Mouse (Mus musculus) kidney, postnatal 0 days (tissue): ENCODE measurements at regions not wholly inside any gene's neighbourhood (a gene's known extent, or its start where the extent isn't known, plus 50 kb on each side); places are given as distances from the start of the nearest gene placed in this dataset.

Source experiments
- ATAC-seq: fragments of 200-750 bp; cut with Nextera tagmentation; replicated peaks from 2 replicates; pipeline ENCODE4 v1.8.0; 2017; ENCODE audit warnings: low read depth, moderate number of reproducible peaks, moderate TSS enrichment, moderate library complexity; ENCODE audit not compliant: low FRiP score
- DNase-seq: peaks from one replicate; pipeline ENCODE4 v3.0.0-alpha.2; 2016; ENCODE audit warnings: low spot score
- H3K27ac ChIP-seq: fragments of 300-500 bp; sonication (generic); 2 replicates; pipeline ENCODE4 v1.5.1; 2014; ENCODE audit warnings: mild to moderate bottlenecking
- H3K27me3 ChIP-seq: fragments of 300-500 bp; sonication (generic); 2 replicates; pipeline ENCODE4 v1.6.1; 2014; ENCODE audit warnings: low read length, mixed read lengths; ENCODE audit not compliant: insufficient read depth
- H3K36me3 ChIP-seq: fragments of 300-500 bp; sonication (generic); 2 replicates; pipeline ENCODE4 v1.6.1; 2014; ENCODE audit warnings: low read length, mixed read lengths; ENCODE audit not compliant: insufficient read depth
- H3K4me1 ChIP-seq: fragments of 300-500 bp; sonication (generic); replicated peaks from 2 replicates; pipeline ENCODE4 v1.6.1; 2014; ENCODE audit warnings: antibody characterized with exemption, low read length, mixed read lengths; ENCODE audit not compliant: insufficient read depth
- H3K4me2 ChIP-seq: fragments of 300-500 bp; sonication (generic); 2 replicates; pipeline ENCODE4 v1.6.1; 2014; ENCODE audit warnings: mild to moderate bottlenecking, low read length, moderate library complexity, mixed read lengths
- H3K4me3 ChIP-seq: fragments of 300-500 bp; sonication (generic); replicated peaks from 2 replicates; pipeline ENCODE4 v1.5.1; 2014; ENCODE audit warnings: low read depth, low read length
- H3K9ac ChIP-seq: fragments of 300-500 bp; sonication (generic); 2 replicates; pipeline ENCODE4 v1.6.1; 2014; ENCODE audit warnings: low read depth, low read length
- H3K9me3 ChIP-seq: fragments of 300-500 bp; sonication (generic); replicated peaks from 2 replicates; pipeline ENCODE4 v1.6.1; 2016; ENCODE audit warnings: low read length, inconsistent platforms, mixed read lengths
- CTCF ChIP-seq: IDR thresholded peaks from 2 replicates; pipeline ENCODE4 v1.5.1; 2016; ENCODE audit warnings: antibody characterized with exemption, low read depth, mild to moderate bottlenecking, moderate library complexity
- WGBS: fragments of 180-500 bp; shearing (Covaris S2); extraction: QIAGEN DNeasy Blood & Tissue Kit; methylation state at CpG from one replicate; pipeline ENCODE4 v1.1.7; 2014; 5-methylcytosine and 5-hydroxymethylcytosine counted together

DNA sequence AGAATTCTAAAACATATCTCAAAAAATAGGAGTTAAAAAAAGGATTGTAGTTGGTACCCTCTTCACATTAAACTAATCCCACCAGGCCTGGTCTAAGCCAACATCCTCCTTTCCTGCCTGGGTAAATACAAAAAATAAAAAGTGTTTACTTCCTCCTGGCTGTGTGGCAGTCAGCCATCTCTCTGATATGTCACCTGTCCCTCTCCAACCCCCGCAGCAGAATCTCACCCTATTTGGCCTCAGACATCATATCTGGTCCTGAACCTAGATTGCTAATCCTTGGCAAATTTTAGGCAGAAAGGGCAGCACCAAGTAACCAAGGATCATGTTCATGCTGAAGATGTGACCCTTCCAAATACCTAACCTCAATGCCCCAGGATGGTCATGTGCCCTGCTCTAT, 59.2 kb upstream of the Cadm1 start:
- no peak for TF ChIP-seq CTCF
- Histone ChIP-seq H3K27me3 (no peaks in the 10 kb centered on the region), H3K4me3 (no peak overlapping the region), H3K4me2 (no peak overlapping the region), H3K27ac (no peak overlapping the region), H3K36me3 (no peaks in the 10 kb centered on the region), H3K9ac (no peak overlapping the region), H3K4me1 (no peaks in the 10 kb centered on the region), H3K9me3 (no peaks in the 10 kb centered on the region)
- DNase-seq (no peak), ATAC-seq (no peak)
- WGBS: 86% methylated on average over 1 of the region's 1 CpGs

DNA sequence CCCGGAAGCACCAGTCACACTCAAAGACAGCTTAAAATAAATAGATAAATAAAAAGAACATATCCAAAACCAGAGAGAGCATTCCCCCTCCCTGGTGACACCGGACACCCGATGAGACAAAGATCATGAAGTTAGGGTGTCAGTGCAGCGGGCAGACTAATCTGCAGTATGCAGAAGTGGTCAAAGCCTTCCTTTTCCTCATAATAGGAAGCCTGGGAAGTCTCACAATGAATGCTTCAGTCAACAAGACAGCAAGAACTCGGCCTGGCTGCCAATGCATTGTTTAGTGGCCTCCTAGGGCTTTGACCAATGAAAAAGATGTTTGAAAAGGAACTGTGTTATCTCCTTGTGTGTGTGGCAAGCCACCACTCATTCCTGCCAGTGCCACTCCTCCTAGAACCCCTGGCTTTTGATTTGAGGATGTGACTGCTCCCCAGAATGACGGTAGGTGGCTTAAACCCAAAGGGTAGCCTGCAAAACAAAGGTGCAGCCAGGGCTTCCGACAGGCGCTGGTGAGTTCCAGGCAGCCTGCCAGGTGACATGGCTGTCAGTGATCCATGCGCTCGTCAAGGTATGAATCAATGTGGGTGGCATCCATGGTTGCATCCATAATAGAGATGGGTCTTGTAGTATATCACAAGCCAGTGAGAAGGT, 58.1 kb upstream of the Cadm1 start:
- no peak for TF ChIP-seq CTCF
- Histone ChIP-seq H3K4me1 (no peaks in the 10 kb centered on the region), H3K27ac (no peak overlapping the region), H3K4me2 (no peak overlapping the region), H3K27me3 (no peaks in the 10 kb centered on the region), H3K9ac (no peak overlapping the region), H3K4me3 (no peak overlapping the region), H3K36me3 (no peaks in the 10 kb centered on the region), H3K9me3 (no peaks in the 10 kb centered on the region)
- no peak for ATAC-seq
- peak; percentile 4 for DNase-seq
- 51% methylated on average over 10 of the region's 10 CpGs for WGBS

GRCm38 (mm10) chr9:47473776-47474365, 56.1 kb upstream of the Cadm1 start:
- 86% methylated on average over 5 of the region's 5 CpGs for WGBS
- Histone ChIP-seq H3K9ac (no peak overlapping the region), H3K9me3 (no peaks in the 10 kb centered on the region), H3K4me2 (no peak overlapping the region), H3K27ac (no peak overlapping the region), H3K4me1 (no peaks in the 10 kb centered on the region), H3K4me3 (no peak overlapping the region), H3K27me3 (no peaks in the 10 kb centered on the region), H3K36me3 (no peaks in the 10 kb centered on the region)
- TF ChIP-seq CTCF: no peak
- no peak for ATAC-seq
- DNase-seq: no peak

DNA sequence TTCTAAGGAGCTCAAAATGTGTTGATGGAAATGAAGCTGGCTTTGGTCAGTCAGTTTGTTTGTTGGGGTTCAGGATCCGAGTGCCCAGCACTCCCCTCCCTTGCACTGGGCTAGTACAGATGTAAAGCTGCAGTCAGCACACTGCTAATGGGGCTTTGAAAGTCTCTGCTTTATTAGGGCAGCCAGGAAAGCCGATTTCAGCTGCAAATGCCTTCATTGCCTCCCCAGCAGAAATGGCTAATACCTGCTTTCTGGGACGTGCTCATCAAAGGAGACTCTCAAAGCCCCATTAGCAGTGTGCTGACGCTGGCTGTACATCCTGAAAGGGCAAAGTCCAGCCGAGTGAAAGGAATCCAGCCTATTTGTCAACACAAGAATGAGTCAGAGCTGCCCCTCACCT, 55.2 kb upstream of the Cadm1 start:
- Histone ChIP-seq H3K9me3 (no peaks in the 10 kb centered on the region), H3K4me3 (no peak overlapping the region), H3K27ac (no peak overlapping the region), H3K4me2 (no peak overlapping the region), H3K27me3 (no peaks in the 10 kb centered on the region), H3K36me3 (no peaks in the 10 kb centered on the region), H3K9ac (no peak overlapping the region), H3K4me1 (no peaks in the 10 kb centered on the region)
- DNase-seq (no peak), ATAC-seq (no peak)
- WGBS: 33% methylated on average over 5 of the region's 5 CpGs
- TF ChIP-seq CTCF: no peak

DNA sequence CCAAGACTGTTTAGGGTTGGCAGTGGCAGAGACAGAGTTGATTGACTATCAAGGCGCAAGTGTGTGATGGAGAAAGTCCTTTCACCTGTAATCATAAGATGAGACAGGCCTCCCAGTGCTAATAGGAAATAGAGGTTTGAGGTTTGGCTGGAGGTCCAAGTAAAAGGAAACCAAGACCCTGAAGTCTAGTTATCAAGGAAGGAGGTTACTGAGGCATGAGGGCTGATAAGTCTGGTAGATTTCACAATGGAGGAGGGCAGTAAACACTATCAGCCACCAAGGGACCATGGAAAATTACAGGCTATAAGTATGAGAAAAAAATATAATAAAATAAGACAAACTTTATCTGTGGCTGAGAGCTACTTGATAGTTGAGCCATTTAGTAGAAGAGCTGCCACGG, 52.1 kb upstream of the Cadm1 start:
- no peak for ATAC-seq
- 77% methylated on average over 2 of the region's 2 CpGs for WGBS

More for the DNA sequence above, 52.1 kb upstream of the Cadm1 start:
- no peak overlapping the region for H3K4me2 ChIP-seq
- DNase-seq: no peak
- H3K9me3 ChIP-seq: no peaks in the 10 kb centered on the region
- H3K27ac ChIP-seq: no peak overlapping the region
- no peaks in the 10 kb centered on the region for H3K36me3 ChIP-seq
- H3K4me1 ChIP-seq: no peaks in the 10 kb centered on the region
- no peaks in the 10 kb centered on the region for H3K27me3 ChIP-seq
- no peak overlapping the region for H3K4me3 ChIP-seq
- TF ChIP-seq CTCF: no peak
- no peak overlapping the region for H3K9ac ChIP-seq
